Mouse (Mus musculus) embryonic facial prominence, embryonic 14.5 days (tissue): Measurements from ENCODE around the gene Dcdc2b. TPM values are rescaled to one million over a fixed set of nuclear protein-coding genes. Genes with fewer than 3 reads are reported as not detected.

Experiments
- ATAC-seq: fragments of 200-750 bp; cut with Nextera tagmentation; 2 replicates; pipeline ENCODE4 v1.8.0; 2017; ENCODE audit warnings: low read depth, moderate number of reproducible peaks, moderate TSS enrichment
- DNase-seq: peaks from one replicate; pipeline ENCODE4 v3.0.0-alpha.2; 2015; ENCODE audit warnings: low spot score
- H3K27ac ChIP-seq: fragments of 300-500 bp; sonication (generic); replicated peaks from 2 replicates; pipeline ENCODE4 v1.5.1; 2014; ENCODE audit warnings: low read depth, mild to moderate bottlenecking, low read length, moderate library complexity
- H3K27me3 ChIP-seq: fragments of 300-500 bp; sonication (generic); replicated peaks from 2 replicates; pipeline ENCODE4 v1.6.1; 2014; ENCODE audit warnings: low read length; ENCODE audit not compliant: control insufficient read depth, insufficient read depth
- H3K36me3 ChIP-seq: fragments of 300-500 bp; sonication (generic); 2 replicates; pipeline ENCODE4 v1.6.1; 2014; ENCODE audit warnings: low read length, mixed read lengths; ENCODE audit not compliant: control insufficient read depth, insufficient read depth
- H3K4me1 ChIP-seq: fragments of 300-500 bp; sonication (generic); 2 replicates; pipeline ENCODE4 v1.6.1; 2014; ENCODE audit warnings: antibody characterized with exemption, low read length; ENCODE audit not compliant: control insufficient read depth, insufficient read depth
- H3K4me2 ChIP-seq: fragments of 300-500 bp; sonication (generic); 2 replicates; pipeline ENCODE4 v1.6.1; 2014; ENCODE audit warnings: low read depth, mild to moderate bottlenecking, low read length, moderate library complexity, mixed read lengths
- H3K4me3 ChIP-seq: fragments of 300-500 bp; sonication (generic); 2 replicates; pipeline ENCODE4 v1.5.1; 2014; ENCODE audit warnings: low read depth, mild to moderate bottlenecking, low read length
- H3K9ac ChIP-seq: fragments of 300-500 bp; sonication (generic); 2 replicates; pipeline ENCODE4 v1.6.1; 2014; ENCODE audit warnings: low read depth, mild to moderate bottlenecking, low read length, moderate library complexity, mixed read lengths
- H3K9me3 ChIP-seq: fragments of 300-500 bp; sonication (generic); 2 replicates; pipeline ENCODE4 v1.6.1; 2016; ENCODE audit warnings: low read length; ENCODE audit not compliant: control insufficient read depth
- WGBS: fragments of 180-500 bp; shearing (Covaris S2); extraction: QIAGEN DNeasy Blood & Tissue Kit; methylation state at CpG from one replicate; pipeline ENCODE4 v1.1.7; 2014; 5-methylcytosine and 5-hydroxymethylcytosine counted together
- polyA plus RNA-seq: library from polyadenylated mRNA; unstranded; fragments of >200 nt; fragmentation: Nextera tagmentation; extraction: Ambion mirVana; gene quantifications from 2 replicates; pipeline ENCODE4 v1.2.1, GENCODE M21; 2014

Dcdc2b gene
- polyA plus RNA-seq, 1 experiment from 2014 or later: 2.4 TPM

DNA sequence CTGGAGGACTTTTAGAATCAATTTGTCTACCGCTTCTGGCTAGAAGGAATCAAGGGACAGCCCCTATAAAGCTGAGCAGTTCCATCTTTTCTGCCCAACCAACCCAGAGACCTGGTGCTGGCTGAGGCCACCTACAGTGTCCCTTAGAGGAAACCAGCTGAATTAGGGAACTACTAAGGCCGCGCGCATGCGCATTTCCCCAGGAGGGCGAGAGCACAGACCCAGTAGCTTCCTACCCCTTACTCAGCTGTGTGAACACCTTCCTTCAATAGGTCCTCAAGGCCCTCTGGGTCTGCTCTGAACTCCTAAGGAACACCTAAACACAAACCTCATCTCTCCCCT, 10.9 kb upstream of the Dcdc2b start:
- WGBS: 3% methylated on average over 6 of the region's 6 CpGs
- Histone ChIP-seq H3K27me3 (no peaks in the 10 kb centered on the region), H3K9me3 (no peaks in the 10 kb centered on the region), H3K9ac (peak overlapping the region; percentile 72), H3K4me1 (peaks cover 18% of the 10 kb centered on the region), H3K27ac (peak overlapping the region; percentile 93), H3K4me3 (peak overlapping the region; percentile 59), H3K36me3 (peaks cover 48% of the 10 kb centered on the region), H3K4me2 (peak overlapping the region; percentile 89)
- ATAC-seq (peak; percentile 6; the same call in 1 of the 2 replicates), DNase-seq (peak; percentile 74)

DNA sequence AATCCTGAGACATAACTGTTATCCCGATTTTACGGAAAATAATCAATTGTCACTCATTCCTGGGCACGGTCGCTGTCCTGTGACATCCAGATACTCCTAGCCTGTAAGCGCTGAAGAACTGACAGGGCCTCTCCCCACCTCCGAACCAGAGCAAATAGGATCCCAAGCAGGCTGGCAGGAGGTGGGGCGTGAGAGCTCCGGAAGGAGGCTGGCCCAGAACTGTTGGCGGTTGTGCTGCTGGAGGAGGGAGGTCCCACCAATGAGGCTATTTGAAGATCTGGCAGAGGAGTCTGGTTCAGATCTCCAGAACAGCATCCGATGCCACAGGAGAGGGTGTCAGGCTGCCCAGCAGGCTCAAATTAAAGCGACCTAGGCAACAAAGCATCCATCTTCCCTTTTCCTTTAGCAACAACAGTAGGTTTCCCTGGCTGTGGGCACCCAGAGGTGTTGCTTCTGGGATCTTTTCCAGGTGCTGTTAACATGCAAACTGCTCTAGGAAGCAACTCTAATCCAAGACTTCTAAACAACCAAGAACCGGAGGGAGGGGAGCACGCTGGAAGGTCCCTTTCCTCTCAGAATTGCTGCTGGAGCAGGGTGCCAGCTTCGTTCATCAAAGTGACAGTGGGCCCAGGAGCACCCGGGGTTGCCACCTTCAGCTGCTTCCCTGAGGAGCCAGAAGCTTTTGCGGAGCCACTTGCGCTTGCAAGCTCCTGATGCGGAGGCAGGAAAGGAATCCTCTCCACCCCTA, 10.4 kb upstream of the Dcdc2b start:
- peak overlapping the region; percentile 72 for H3K9ac ChIP-seq
- peaks cover 18% of the 10 kb centered on the region for H3K4me1 ChIP-seq
- H3K36me3 ChIP-seq: peaks cover 42% of the 10 kb centered on the region
- H3K9me3 ChIP-seq: no peaks in the 10 kb centered on the region
- H3K27me3 ChIP-seq: no peaks in the 10 kb centered on the region
- DNase-seq (peak; percentile 96), ATAC-seq (peak; percentile 94)
- peak overlapping the region; percentile 89 for H3K4me2 ChIP-seq
- H3K4me3 ChIP-seq: peak overlapping the region; percentile 59
- H3K27ac ChIP-seq: peak overlapping the region; percentile 93
- 2% methylated on average over 18 of the region's 18 CpGs for WGBS

DNA sequence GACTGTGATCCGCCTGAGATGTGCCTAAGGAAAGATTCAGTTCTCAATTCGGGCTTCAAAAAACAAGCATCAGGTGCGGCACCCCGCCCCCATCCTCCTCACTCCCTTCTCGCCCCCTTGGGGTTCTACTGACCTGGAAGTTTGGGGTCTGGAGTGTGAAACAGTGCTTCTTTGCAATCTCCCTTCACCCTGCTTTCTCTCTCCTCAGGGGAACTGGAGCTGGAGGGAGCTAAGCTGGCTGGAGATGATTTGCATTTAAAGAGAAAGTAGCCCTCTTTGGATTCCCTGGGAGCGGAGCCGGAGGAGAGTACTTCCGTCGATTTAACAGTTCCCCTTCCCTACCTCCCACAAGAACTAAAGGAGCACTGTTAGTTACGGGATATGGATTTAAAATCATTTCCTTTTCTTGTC, 9.6 kb upstream of the Dcdc2b start, which contains the start of gene Ccdc28b:
Gene Ccdc28b (minus strand): TSS at position 267 of the 411 bp plus-strand sequence.
- H3K4me2 ChIP-seq: peak within 1 kb of the TSS; percentile 89
- peaks cover 18% of the 10 kb centered on the region for H3K4me1 ChIP-seq
- peak; percentile 16; the same call in 1 of the 2 replicates for ATAC-seq
- peak within 1 kb of the TSS; percentile 59 for H3K4me3 ChIP-seq
- H3K9ac ChIP-seq: peak within 1 kb of the TSS; percentile 72
- H3K36me3 ChIP-seq: peaks cover 35% of the 10 kb centered on the region
- H3K27ac ChIP-seq: peak within 1 kb of the TSS; percentile 93
- WGBS: 1% methylated on average over 10 of the region's 10 CpGs
- DNase-seq: peak; percentile 73
- H3K27me3 ChIP-seq: no peaks in the 10 kb centered on the region
- H3K9me3 ChIP-seq: no peaks in the 10 kb centered on the region

DNA sequence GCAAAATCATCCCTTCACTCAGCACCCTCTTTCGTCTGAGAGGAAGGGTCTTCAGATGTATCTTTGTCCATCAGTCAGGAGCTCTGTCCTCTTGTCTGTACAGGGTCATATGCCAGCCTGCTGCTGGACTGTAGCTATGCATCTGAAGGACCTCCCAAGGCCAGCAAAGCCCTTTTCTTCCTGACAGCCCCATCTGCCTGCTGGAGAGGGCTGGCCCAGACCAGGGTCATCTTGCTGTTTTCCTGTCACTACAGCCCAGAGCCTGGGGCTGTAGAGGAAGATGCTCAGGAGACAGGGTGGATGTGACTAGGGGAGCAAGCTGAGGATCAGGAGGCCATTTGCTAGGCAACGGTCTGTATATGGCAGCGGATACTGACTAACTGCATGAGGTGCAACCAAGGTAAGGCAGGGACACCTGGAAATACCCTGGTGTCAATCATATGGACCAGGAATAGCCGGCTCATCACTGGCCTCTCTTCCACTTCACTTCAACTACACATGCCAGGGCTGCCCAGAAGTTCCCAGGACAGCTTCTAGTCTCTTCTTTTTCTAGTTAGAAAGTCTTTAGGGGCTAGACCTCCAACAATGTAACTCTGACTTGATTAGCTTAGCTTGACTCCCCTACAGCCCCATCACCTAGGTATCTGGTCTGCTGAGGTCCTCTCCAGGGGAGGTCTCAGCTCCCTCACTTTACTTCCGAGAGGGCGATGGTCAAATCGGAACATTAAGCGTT, 8.9 kb upstream of the Dcdc2b start:
- Histone ChIP-seq H3K4me3 (peak overlapping the region; percentile 59), H3K27me3 (no peaks in the 10 kb centered on the region), H3K27ac (peak overlapping the region; percentile 93), H3K4me2 (peak overlapping the region; percentile 89), H3K9ac (peak overlapping the region; percentile 72), H3K36me3 (peaks cover 27% of the 10 kb centered on the region), H3K4me1 (peaks cover 22% of the 10 kb centered on the region), H3K9me3 (no peaks in the 10 kb centered on the region)
- WGBS: 21% methylated on average over 8 of the region's 8 CpGs
- no peak for DNase-seq
- ATAC-seq: no peak

DNA sequence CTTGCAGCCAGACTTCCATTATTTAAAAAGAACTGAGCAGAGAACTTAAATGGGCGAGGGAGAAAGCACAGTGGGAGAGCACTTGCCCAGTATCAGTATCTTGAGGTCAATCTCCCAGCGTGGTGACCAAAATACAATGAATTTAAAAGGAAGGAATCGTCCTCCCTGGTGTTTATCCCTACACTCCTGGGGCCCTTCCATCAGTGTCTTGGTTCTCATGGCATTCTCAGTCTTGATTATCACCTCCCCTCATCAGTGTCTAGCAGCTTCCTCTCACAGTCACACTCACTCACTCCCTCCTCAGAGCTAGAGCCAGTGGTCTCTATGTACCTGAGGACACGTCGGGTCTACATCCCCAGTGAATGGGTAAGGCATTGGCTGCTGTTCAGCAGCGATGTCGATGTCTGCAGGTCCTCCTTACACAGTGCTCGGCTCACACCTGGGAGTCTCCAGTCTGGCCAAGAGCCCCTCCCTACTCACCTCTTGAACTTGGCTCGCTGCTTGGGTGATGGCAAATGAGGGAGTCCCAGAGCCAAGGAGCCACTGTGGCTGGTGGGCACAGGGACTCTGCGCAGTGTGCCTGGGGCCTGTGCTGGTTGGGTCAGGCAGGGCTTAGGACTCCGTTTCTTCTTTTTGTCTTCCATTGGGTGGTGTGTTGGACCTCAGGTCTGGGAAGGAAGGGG, 8.2 kb upstream of the Dcdc2b start:
- WGBS: 76% methylated on average over 11 of the region's 11 CpGs
- H3K27ac ChIP-seq: no peak overlapping the region
- H3K9ac ChIP-seq: peak overlapping the region; percentile 72; the same call in 1 of the 2 replicates
- peaks cover 23% of the 10 kb centered on the region for H3K4me1 ChIP-seq
- H3K9me3 ChIP-seq: no peaks in the 10 kb centered on the region
- peaks cover 23% of the 10 kb centered on the region for H3K36me3 ChIP-seq
- no peak for DNase-seq
- no peaks in the 10 kb centered on the region for H3K27me3 ChIP-seq
- 0 out of 2 replicates have a peak overlapping the region, but pooled peaks have one; percentile 59 for H3K4me3 ChIP-seq
- no peak for ATAC-seq
- peak overlapping the region; percentile 89 for H3K4me2 ChIP-seq

DNA sequence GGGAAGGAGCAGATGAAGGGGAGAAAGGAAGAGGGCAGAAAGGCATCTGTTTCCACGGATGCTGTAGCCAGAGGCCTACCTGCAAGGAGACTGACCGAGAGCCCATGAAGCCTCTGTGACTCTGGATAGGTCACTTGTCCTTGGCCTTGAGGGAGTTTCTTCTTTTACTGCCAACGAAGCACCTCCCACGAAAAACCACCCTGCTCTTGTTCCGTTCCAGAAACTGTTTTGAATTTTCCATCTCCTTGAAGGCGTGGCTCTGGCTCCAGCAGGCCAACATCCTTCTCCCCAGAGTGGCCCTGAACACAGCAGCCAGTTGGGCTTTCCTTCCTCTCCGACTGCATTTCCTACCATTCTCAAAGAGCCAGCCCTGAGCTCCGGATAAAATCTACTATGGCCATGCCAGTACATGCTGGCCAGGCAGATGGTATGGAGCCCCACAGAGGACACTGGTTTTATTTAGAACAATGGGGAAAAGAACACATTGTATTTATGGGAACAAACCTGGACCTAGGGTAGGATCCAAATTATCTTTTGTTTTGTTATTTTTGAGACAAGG, 7.3 kb upstream of the Dcdc2b start:
- peak overlapping the region; percentile 39; the same call in 1 of the 2 replicates for H3K9ac ChIP-seq
- no peak for DNase-seq
- 75% methylated on average over 8 of the region's 8 CpGs for WGBS
- no peaks in the 10 kb centered on the region for H3K27me3 ChIP-seq
- H3K4me2 ChIP-seq: no peak overlapping the region
- peaks cover 23% of the 10 kb centered on the region for H3K4me1 ChIP-seq
- H3K4me3 ChIP-seq: no peak overlapping the region
- H3K27ac ChIP-seq: no peak overlapping the region
- H3K36me3 ChIP-seq: peaks cover 23% of the 10 kb centered on the region
- ATAC-seq: no peak
- H3K9me3 ChIP-seq: no peaks in the 10 kb centered on the region

DNA sequence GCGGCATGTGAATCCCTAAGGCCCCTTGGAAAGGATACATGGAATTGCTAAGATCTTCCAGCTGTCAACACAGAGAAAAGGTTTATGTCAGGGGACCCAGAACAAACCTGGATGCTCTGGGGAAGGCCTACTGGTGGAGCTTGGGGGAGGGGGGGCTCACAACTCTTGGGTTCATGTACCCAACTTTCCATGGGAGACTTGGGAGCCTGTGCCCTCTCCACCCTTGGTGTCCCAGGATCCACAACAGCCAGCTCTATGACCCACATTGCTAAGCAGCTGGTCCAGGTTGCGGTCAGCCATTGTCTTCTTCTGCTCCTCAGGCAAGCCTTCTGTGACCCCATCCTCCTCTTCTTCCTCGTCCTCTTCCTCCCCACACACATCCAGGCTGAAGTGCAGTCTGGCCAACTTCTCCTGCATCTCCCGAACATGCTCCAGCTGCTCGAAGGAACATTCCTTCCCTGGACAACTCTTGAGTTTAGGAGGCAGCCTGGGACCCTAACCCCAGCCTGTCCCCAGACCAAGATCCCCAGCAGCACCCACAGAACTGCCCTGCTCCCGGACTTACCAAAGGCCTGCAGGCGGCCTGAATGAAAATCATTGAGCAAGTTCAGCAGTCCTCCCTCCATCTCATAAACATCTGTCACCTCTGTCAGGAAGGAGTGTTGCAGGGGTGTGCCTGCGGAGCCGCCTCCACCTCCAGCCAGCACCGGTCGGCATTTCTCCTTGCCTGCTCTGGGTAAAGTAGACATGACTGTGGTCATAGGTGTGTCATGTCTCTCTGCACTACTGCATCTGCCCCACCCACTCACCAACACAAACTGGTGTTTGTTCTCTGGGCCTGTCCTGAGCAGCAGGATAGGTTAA, 6.6 kb upstream of the Dcdc2b start:
- ATAC-seq (no peak), DNase-seq (no peak)
- Histone ChIP-seq H3K4me3 (no peak overlapping the region), H3K9me3 (no peaks in the 10 kb centered on the region), H3K27ac (no peak overlapping the region), H3K4me2 (no peak overlapping the region), H3K27me3 (no peaks in the 10 kb centered on the region), H3K36me3 (peaks cover 23% of the 10 kb centered on the region), H3K9ac (peak overlapping the region; percentile 39; the same call in 1 of the 2 replicates), H3K4me1 (peaks cover 23% of the 10 kb centered on the region)
- WGBS: 85% methylated on average over 11 of the region's 11 CpGs
